Mouse (Mus musculus): Measurements from ENCODE around the gene Ebf1. TPM values are rescaled to one million over a fixed set of nuclear protein-coding genes. Genes with fewer than 3 reads are reported as not detected.

Gene Ebf1
- polyA plus RNA-seq, 1 experiment = 2.3 TPM

DNA sequence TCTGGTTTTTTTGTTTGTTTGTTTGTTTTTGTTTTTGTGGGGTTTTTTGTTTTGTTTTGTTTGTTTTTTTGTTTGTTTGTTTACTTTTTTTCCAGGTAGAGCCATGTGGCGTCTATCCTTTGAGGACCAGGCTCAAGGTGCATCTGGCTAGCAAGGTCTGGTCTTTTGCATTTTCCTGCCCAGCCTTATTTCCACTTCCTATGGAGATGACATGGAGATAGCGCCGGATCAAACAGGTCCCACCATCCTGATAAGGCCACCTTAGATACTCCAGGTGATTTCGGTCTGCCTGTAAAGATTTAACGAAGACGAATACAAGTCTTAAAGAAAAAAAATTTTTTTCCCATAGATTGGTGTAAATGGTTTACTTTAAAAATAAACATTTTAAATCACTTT lies 91.2 kb downstream of the Ebf1 start:
- H3K36me3 ChIP-seq (ENCODE audit: control insufficient read depth, insufficient read depth, low read length, poor library complexity, severe bottlenecking) = no peaks in the 10 kb centered on the region
- H3K27ac ChIP-seq (ENCODE audit: insufficient read depth, low read length) = 0 out of 2 replicates have a peak overlapping the region, but pooled peaks have one; percentile 72
- no peak for TF ChIP-seq CTCF (IDR thresholded peaks at IDR 0.05; ENCODE audit: low read depth, low read length)
- no peak for TF ChIP-seq POLR2A (IDR thresholded peaks at IDR 0.05; ENCODE audit: insufficient read depth, low read length)
- TF ChIP-seq EP300 (IDR thresholded peaks at IDR 0.05; ENCODE audit: insufficient read depth, low read depth, low read length) = no peak
- no peak overlapping the region for H3K4me3 ChIP-seq (ENCODE audit: low read depth, low read length)
- H3K27me3 ChIP-seq (ENCODE audit: control insufficient read depth, insufficient read depth, low read length, poor library complexity, severe bottlenecking) = no peaks in the 10 kb centered on the region
- H3K4me1 ChIP-seq (ENCODE audit: control insufficient read depth, insufficient read depth, low read length) = peaks cover 9% of the 10 kb centered on the region
- H3K9ac ChIP-seq (ENCODE audit: low read depth, poor library complexity, severe bottlenecking) = no peak overlapping the region
- H3K9me3 ChIP-seq (replicated peaks; ENCODE audit: control insufficient read depth, insufficient read depth, low read length, poor library complexity, severe bottlenecking) = no peaks in the 10 kb centered on the region

- Histone ChIP-seq H3K4me1 (ENCODE audit: control insufficient read depth, insufficient read depth, low read length) (peaks cover 9% of the 10 kb centered on the region), H3K27ac (ENCODE audit: insufficient read depth, low read length) (peak overlapping the region; percentile 72), H3K27me3 (ENCODE audit: control insufficient read depth, insufficient read depth, low read length, poor library complexity, severe bottlenecking) (no peaks in the 10 kb centered on the region), H3K9me3 (replicated peaks; ENCODE audit: control insufficient read depth, insufficient read depth, low read length, poor library complexity, severe bottlenecking) (no peaks in the 10 kb centered on the region), H3K36me3 (ENCODE audit: control insufficient read depth, insufficient read depth, low read length, poor library complexity, severe bottlenecking) (no peaks in the 10 kb centered on the region), H3K4me3 (ENCODE audit: low read depth, low read length) (no peak overlapping the region), H3K9ac (ENCODE audit: low read depth, poor library complexity, severe bottlenecking) (no peak overlapping the region)
- TF ChIP-seq CTCF (IDR thresholded peaks at IDR 0.05; ENCODE audit: low read depth, low read length) = no peak
- TF ChIP-seq POLR2A (IDR thresholded peaks at IDR 0.05; ENCODE audit: insufficient read depth, low read length) = no peak
- TF ChIP-seq EP300 (IDR thresholded peaks at IDR 0.05; ENCODE audit: insufficient read depth, low read depth, low read length) = no peak
Observed at GRCm38 (mm10) chr11:44709073-44709618, 92.0 kb downstream of the Ebf1 start.

DNA sequence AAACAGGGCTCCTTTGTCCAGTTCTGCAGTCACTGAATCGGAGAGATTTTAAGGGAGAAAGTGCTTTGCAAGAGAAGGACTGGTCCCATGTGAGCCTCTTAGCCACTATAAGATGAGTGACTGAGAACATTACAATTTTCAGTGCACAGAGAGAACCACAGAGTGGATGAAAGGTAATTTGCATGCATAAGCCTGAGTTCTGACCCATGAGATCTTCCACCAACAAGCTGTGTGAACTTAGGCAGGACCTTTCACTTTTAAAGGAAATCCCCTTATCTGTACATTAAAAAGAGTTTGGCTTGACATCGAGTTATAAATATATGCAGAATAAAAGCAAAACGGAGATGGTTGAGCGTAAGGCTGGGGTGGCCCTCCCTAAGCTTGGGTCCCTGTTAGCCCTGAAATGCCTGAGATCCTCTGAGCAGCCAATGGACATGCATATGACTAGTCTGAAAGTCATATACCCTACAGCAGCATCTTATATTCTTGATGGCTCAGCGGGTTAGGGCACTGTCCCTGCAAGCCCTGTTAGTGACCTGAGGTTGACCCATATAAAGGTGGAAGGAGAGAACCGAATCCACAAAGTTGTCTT lies 92.8 kb downstream of the Ebf1 start:
- Histone ChIP-seq H3K9me3 (replicated peaks; ENCODE audit: control insufficient read depth, insufficient read depth, low read length, poor library complexity, severe bottlenecking) (no peaks in the 10 kb centered on the region), H3K36me3 (ENCODE audit: control insufficient read depth, insufficient read depth, low read length, poor library complexity, severe bottlenecking) (no peaks in the 10 kb centered on the region), H3K4me1 (ENCODE audit: control insufficient read depth, insufficient read depth, low read length) (peaks cover 9% of the 10 kb centered on the region), H3K27me3 (ENCODE audit: control insufficient read depth, insufficient read depth, low read length, poor library complexity, severe bottlenecking) (no peaks in the 10 kb centered on the region), H3K9ac (ENCODE audit: low read depth, poor library complexity, severe bottlenecking) (no peak overlapping the region), H3K4me3 (ENCODE audit: low read depth, low read length) (no peak overlapping the region), H3K27ac (ENCODE audit: insufficient read depth, low read length) (peak overlapping the region; percentile 61)
- TF ChIP-seq EP300 (IDR thresholded peaks at IDR 0.05; ENCODE audit: insufficient read depth, low read depth, low read length) (no peak), CTCF (IDR thresholded peaks at IDR 0.05; ENCODE audit: low read depth, low read length) (no peak), POLR2A (IDR thresholded peaks at IDR 0.05; ENCODE audit: insufficient read depth, low read length) (no peak)

DNA sequence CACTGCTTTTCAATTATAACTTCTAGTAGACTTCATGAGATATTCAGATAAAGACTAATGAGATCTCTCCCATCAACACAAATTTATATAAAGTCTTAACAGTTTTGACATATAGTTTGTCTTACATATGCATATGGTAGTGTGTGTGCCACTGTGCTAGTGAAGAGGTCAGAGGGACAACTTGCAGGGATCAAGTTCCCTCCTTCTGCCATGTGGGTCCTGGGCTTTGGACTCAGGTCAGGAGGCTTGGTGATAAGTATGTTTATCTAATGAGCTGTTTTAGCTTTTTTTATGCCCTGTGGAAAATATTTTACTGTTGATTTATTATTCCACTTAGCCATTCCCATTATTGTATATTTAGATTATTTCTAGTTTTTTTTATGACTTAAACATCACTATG lies 93.7 kb downstream of the Ebf1 start:
- no peak overlapping the region for H3K4me3 ChIP-seq (ENCODE audit: low read depth, low read length)
- no peaks in the 10 kb centered on the region for H3K36me3 ChIP-seq (ENCODE audit: control insufficient read depth, insufficient read depth, low read length, poor library complexity, severe bottlenecking)
- peaks cover 9% of the 10 kb centered on the region for H3K4me1 ChIP-seq (ENCODE audit: control insufficient read depth, insufficient read depth, low read length)
- no peak for TF ChIP-seq POLR2A (IDR thresholded peaks at IDR 0.05; ENCODE audit: insufficient read depth, low read length)
- no peak for TF ChIP-seq EP300 (IDR thresholded peaks at IDR 0.05; ENCODE audit: insufficient read depth, low read depth, low read length)
- no peak for TF ChIP-seq CTCF (IDR thresholded peaks at IDR 0.05; ENCODE audit: low read depth, low read length)
- H3K9me3 ChIP-seq (replicated peaks; ENCODE audit: control insufficient read depth, insufficient read depth, low read length, poor library complexity, severe bottlenecking) = no peaks in the 10 kb centered on the region
- no peak overlapping the region for H3K27ac ChIP-seq (ENCODE audit: insufficient read depth, low read length)
- no peak overlapping the region for H3K9ac ChIP-seq (ENCODE audit: low read depth, poor library complexity, severe bottlenecking)
- no peaks in the 10 kb centered on the region for H3K27me3 ChIP-seq (ENCODE audit: control insufficient read depth, insufficient read depth, low read length, poor library complexity, severe bottlenecking)

GRCm38 (mm10) chr11:44714188-44714587 lies 97.1 kb downstream of the Ebf1 start:
- no peak overlapping the region for H3K27ac ChIP-seq (ENCODE audit: insufficient read depth, low read length)
- H3K4me3 ChIP-seq (ENCODE audit: low read depth, low read length) = no peak overlapping the region
- TF ChIP-seq EP300 (IDR thresholded peaks at IDR 0.05; ENCODE audit: insufficient read depth, low read depth, low read length) (no peak), POLR2A (IDR thresholded peaks at IDR 0.05; ENCODE audit: insufficient read depth, low read length) (no peak), CTCF (IDR thresholded peaks at IDR 0.05; ENCODE audit: low read depth, low read length) (no peak)
- H3K9me3 ChIP-seq (replicated peaks; ENCODE audit: control insufficient read depth, insufficient read depth, low read length, poor library complexity, severe bottlenecking) = no peaks in the 10 kb centered on the region
- no peak overlapping the region for H3K9ac ChIP-seq (ENCODE audit: low read depth, poor library complexity, severe bottlenecking)
- no peaks in the 10 kb centered on the region for H3K27me3 ChIP-seq (ENCODE audit: control insufficient read depth, insufficient read depth, low read length, poor library complexity, severe bottlenecking)
- H3K36me3 ChIP-seq (ENCODE audit: control insufficient read depth, insufficient read depth, low read length, poor library complexity, severe bottlenecking) = no peaks in the 10 kb centered on the region
- H3K4me1 ChIP-seq (ENCODE audit: control insufficient read depth, insufficient read depth, low read length) = peaks cover 7% of the 10 kb centered on the region

- no peaks in the 10 kb centered on the region for H3K9me3 ChIP-seq (replicated peaks; ENCODE audit: control insufficient read depth, insufficient read depth, low read length, poor library complexity, severe bottlenecking)
- no peaks in the 10 kb centered on the region for H3K36me3 ChIP-seq (ENCODE audit: control insufficient read depth, insufficient read depth, low read length, poor library complexity, severe bottlenecking)
- no peak overlapping the region for H3K4me3 ChIP-seq (ENCODE audit: low read depth, low read length)
- TF ChIP-seq POLR2A (IDR thresholded peaks at IDR 0.05; ENCODE audit: insufficient read depth, low read length) (no peak), EP300 (IDR thresholded peaks at IDR 0.05; ENCODE audit: insufficient read depth, low read depth, low read length) (no peak), CTCF (IDR thresholded peaks at IDR 0.05; ENCODE audit: low read depth, low read length) (no peak)
- H3K27ac ChIP-seq (ENCODE audit: insufficient read depth, low read length) = no peak overlapping the region
- no peaks in the 10 kb centered on the region for H3K27me3 ChIP-seq (ENCODE audit: control insufficient read depth, insufficient read depth, low read length, poor library complexity, severe bottlenecking)
- H3K9ac ChIP-seq (ENCODE audit: low read depth, poor library complexity, severe bottlenecking) = no peak overlapping the region
- no peaks in the 10 kb centered on the region for H3K4me1 ChIP-seq (ENCODE audit: control insufficient read depth, insufficient read depth, low read length)
Observed at GRCm38 (mm10) chr11:44715776-44716175, 98.7 kb downstream of the Ebf1 start.
